Mouse (Mus musculus) midbrain, embryonic 13.5 days (tissue): ENCODE data around the gene 1700015G11Rik. TPM values are rescaled to one million over a fixed set of nuclear protein-coding genes. Genes with fewer than 3 reads are reported as not detected.

Experiments
- ATAC-seq: fragments of 200-750 bp; cut with Nextera tagmentation; 2 replicates; pipeline ENCODE4 v1.8.0; 2017; ENCODE audit warnings: mild to moderate bottlenecking, moderate TSS enrichment, moderate library complexity
- H3K27ac ChIP-seq: fragments of 300-500 bp; sonication (generic); 2 replicates; pipeline ENCODE4 v1.5.1; 2015; ENCODE audit warnings: inconsistent platforms, mild to moderate bottlenecking, moderate library complexity
- H3K27me3 ChIP-seq: fragments of 300-500 bp; sonication (generic); 2 replicates; pipeline ENCODE4 v1.6.1; 2015; ENCODE audit warnings: mild to moderate bottlenecking, inconsistent platforms
- H3K36me3 ChIP-seq: fragments of 300-500 bp; sonication (generic); 2 replicates; pipeline ENCODE4 v1.6.1; 2015; ENCODE audit warnings: mild to moderate bottlenecking, inconsistent platforms
- H3K4me1 ChIP-seq: fragments of 300-500 bp; sonication (generic); replicated peaks from 2 replicates; pipeline ENCODE4 v1.6.1; 2015; ENCODE audit warnings: inconsistent platforms
- H3K4me2 ChIP-seq: fragments of 300-500 bp; sonication (generic); replicated peaks from 2 replicates; pipeline ENCODE4 v1.6.1; 2015; ENCODE audit warnings: moderate library complexity, mild to moderate bottlenecking, inconsistent platforms
- H3K4me3 ChIP-seq: fragments of 300-500 bp; sonication (generic); replicated peaks from 2 replicates; pipeline ENCODE4 v1.5.1; 2015; ENCODE audit warnings: mild to moderate bottlenecking, inconsistent platforms
- H3K9ac ChIP-seq: fragments of 300-500 bp; sonication (generic); replicated peaks from 2 replicates; pipeline ENCODE4 v1.6.1; 2015; ENCODE audit warnings: mild to moderate bottlenecking, inconsistent platforms
- H3K9me3 ChIP-seq: fragments of 300-500 bp; sonication (generic); 2 replicates; pipeline ENCODE4 v1.6.1; 2016; ENCODE audit warnings: mild to moderate bottlenecking, inconsistent platforms
- WGBS: fragments of 180-500 bp; shearing (Covaris S2); methylation state at CpG from one replicate; pipeline ENCODE4 v1.1.7; 2015; 5-methylcytosine and 5-hydroxymethylcytosine counted together
- polyA plus RNA-seq: library from polyadenylated mRNA; unstranded; fragments of >200 nt; fragmentation: Nextera tagmentation; extraction: Ambion mirVana; gene quantifications from 2 replicates; pipeline ENCODE4 v1.2.1, GENCODE M21; 2015

1700015G11Rik gene
- polyA plus RNA-seq = not detected in 2 replicates

DNA sequence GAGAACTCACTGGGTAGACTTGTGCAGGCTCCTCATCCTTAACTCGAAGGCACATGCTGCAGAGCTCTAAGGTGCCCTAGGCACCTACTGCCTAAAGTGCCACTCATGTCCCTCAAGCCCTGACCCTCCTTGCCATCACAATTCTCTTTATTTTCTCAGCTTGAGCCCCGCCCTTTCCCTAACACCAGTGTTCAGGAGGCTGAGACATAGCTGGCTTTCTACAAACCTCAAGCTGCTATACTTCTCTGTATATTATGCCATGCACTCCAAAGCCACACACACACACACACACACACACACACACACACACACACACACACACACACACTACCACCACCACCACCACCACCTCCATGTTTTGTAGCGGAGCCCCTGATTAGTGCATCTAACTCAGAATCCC, at the start of gene 1700015G11Rik:
1700015G11Rik (minus strand) TSS at position 101 of the 400 bp plus-strand sequence.
- Histone ChIP-seq H3K9me3 (no peaks in the 10 kb centered on the region), H3K4me3 (no peak within 1 kb of the TSS), H3K9ac (no peak within 1 kb of the TSS), H3K27ac (no peak within 1 kb of the TSS), H3K27me3 (no peaks in the 10 kb centered on the region), H3K4me2 (no peak within 1 kb of the TSS), H3K36me3 (no peaks in the 10 kb centered on the region), H3K4me1 (no peaks in the 10 kb centered on the region)
- no peak for ATAC-seq
- WGBS = 87% methylated on average over 3 of the region's 3 CpGs

DNA sequence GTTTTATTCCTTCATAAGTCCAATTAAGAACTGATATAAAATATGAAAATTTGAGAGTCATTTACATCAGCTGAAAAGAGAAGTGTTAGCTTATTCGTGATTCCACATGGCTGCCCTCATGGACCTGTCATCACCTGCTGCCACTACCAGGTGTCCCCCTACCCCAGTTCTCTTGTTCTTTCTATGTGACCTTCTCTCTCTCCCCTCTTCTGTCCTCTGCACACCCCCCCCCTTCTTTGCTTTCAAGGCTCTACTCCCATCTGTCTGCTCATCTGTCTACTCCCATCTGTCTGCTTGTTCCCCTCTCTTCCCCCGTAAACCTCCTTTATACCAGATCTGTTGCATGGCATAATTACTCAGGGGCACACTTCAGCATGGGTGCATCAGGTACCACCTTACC, 41.4 kb upstream of the 1700015G11Rik start:
- peak; percentile 40; the same call in 1 of the 2 replicates for ATAC-seq
- H3K4me3 ChIP-seq = no peak overlapping the region
- H3K4me1 ChIP-seq = no peaks in the 10 kb centered on the region
- WGBS = 80% methylated on average over 2 of the region's 2 CpGs
- no peak overlapping the region for H3K9ac ChIP-seq
- no peak overlapping the region for H3K27ac ChIP-seq
- H3K36me3 ChIP-seq = no peaks in the 10 kb centered on the region
- no peak overlapping the region for H3K4me2 ChIP-seq
- H3K9me3 ChIP-seq = no peaks in the 10 kb centered on the region
- no peaks in the 10 kb centered on the region for H3K27me3 ChIP-seq

DNA sequence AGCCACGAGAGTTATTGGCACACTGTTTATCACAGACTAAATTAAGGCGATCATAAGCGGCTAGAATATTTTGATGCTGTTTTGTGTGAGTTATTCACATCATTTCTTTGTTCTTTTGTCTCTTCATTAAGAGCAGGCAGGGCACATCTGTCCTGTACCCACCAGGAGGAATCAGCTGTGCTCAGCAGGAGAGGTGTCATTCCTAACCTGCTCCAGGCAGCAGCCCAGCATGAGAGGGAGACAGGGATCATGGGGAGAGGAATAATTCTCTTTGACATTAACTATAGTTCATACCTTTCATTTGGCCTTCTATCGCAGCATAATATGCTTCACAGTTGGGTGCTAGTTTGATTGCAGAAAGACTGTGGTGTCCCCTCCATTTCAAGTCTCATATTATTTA, 40.7 kb upstream of the 1700015G11Rik start:
- Histone ChIP-seq H3K4me1 (no peaks in the 10 kb centered on the region), H3K4me3 (no peak overlapping the region), H3K4me2 (no peak overlapping the region), H3K27me3 (no peaks in the 10 kb centered on the region), H3K9ac (no peak overlapping the region), H3K36me3 (no peaks in the 10 kb centered on the region), H3K27ac (no peak overlapping the region), H3K9me3 (no peaks in the 10 kb centered on the region)
- 52% methylated on average over 4 of the region's 4 CpGs for WGBS
- peak; percentile 86 for ATAC-seq

DNA sequence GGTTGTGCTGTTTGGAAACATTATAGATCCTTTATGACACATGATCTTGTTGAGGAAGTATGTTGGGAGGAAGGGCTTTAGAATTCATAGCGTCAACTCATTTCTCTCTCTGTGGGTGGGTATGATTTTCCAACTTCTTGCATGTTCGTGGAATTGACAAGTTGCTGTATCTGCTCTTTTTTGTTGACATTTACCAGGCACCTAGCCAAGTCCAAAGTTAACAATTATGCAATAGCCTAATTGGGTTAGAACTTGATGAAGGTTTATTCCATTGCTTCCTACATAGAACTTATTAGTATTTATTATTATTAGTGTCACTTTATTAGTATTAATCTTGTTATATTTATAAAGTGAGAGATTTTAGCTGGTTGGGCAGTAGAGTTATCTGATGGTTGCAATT, 40.3 kb upstream of the 1700015G11Rik start:
- Histone ChIP-seq H3K9me3 (no peaks in the 10 kb centered on the region), H3K36me3 (no peaks in the 10 kb centered on the region), H3K27me3 (no peaks in the 10 kb centered on the region), H3K4me1 (no peaks in the 10 kb centered on the region), H3K9ac (no peak overlapping the region), H3K27ac (no peak overlapping the region), H3K4me3 (no peak overlapping the region), H3K4me2 (no peak overlapping the region)
- no peak for ATAC-seq
- WGBS = 71% methylated on average over 2 of the region's 2 CpGs

DNA sequence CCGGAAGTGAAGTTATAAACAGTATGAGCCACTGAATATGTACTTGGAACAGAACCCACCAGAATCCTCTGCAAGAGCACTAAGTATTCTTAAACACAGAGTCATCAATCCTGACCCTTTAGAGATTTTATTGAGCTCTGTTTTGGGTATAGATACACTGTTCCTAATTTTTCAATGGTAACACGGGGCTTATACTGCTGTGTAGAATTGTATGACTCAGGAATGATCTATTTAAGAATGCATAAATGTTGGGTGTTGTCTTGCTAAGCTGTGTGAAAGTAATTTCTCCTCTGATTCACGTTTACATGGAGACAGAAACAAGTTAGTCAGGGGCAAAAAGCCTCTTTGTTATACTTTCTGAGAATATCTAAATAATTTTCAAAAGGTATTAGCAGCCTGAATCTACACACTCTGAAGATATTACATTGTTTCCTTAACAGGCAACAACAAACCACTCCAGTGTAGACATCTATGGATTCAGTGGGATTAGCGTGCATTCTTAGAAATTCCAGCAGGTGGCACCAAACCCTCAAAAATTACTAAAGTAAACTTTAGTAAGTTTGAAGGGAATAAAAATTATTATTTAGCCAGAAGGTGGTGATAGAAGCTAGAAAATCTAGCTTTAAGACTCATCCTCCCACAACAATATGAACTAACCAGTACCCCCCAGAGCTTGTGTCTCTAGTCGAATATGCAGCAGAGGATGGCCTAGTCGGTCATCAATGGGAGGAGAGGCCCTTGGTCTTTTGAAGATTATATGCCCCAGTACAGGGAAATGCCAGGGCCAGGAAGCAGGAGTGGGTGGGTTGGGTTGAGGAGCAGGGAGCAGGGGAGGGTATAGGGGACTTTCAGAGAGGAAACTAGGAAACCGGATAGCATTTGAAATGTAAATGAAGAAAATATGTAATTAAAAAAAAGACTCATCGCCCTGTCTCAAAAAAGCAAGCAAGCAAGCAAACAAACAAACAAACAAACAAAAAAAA, 22.4 kb upstream of the 1700015G11Rik start:
- H3K9me3 ChIP-seq = no peaks in the 10 kb centered on the region
- H3K9ac ChIP-seq = no peak overlapping the region
- H3K27me3 ChIP-seq = no peaks in the 10 kb centered on the region
- no peaks in the 10 kb centered on the region for H3K4me1 ChIP-seq
- no peaks in the 10 kb centered on the region for H3K36me3 ChIP-seq
- H3K4me2 ChIP-seq = no peak overlapping the region
- ATAC-seq = peak; percentile 67
- H3K27ac ChIP-seq = no peak overlapping the region
- no peak overlapping the region for H3K4me3 ChIP-seq
- WGBS = 49% methylated on average over 8 of the region's 8 CpGs

DNA sequence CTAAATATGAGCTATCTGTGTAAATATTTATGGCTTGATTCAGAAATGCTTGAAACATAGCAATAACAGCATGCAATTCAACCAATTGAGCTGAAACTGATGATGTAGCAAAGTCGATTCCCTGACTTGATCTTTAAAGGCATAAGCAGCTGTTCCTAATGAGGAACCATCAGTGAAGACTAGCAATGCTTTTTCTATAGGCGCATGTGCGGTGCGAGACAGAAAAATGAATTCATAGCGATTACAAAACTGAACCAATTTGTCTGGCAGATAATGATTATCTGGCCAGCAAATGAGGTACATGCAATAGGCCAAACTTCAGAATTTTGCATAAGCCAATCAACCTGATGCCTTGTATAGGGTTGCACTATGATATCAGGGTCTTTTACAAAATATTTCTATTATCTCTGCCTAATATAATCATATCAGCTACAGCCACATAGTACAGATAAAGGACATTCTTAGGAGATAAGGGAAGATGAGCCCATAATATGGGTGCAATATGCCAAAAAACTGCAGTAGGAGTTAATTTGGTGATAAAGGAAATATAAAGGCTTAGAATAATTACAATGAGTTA, 8.6 kb upstream of the 1700015G11Rik start:
- no peak for ATAC-seq
- no peak overlapping the region for H3K4me2 ChIP-seq
- no peak overlapping the region for H3K9ac ChIP-seq
- WGBS = 85% methylated on average over 5 of the region's 5 CpGs
- no peak overlapping the region for H3K4me3 ChIP-seq
- no peaks in the 10 kb centered on the region for H3K4me1 ChIP-seq
- H3K9me3 ChIP-seq = no peaks in the 10 kb centered on the region
- no peak overlapping the region for H3K27ac ChIP-seq
- no peaks in the 10 kb centered on the region for H3K36me3 ChIP-seq
- no peaks in the 10 kb centered on the region for H3K27me3 ChIP-seq

DNA sequence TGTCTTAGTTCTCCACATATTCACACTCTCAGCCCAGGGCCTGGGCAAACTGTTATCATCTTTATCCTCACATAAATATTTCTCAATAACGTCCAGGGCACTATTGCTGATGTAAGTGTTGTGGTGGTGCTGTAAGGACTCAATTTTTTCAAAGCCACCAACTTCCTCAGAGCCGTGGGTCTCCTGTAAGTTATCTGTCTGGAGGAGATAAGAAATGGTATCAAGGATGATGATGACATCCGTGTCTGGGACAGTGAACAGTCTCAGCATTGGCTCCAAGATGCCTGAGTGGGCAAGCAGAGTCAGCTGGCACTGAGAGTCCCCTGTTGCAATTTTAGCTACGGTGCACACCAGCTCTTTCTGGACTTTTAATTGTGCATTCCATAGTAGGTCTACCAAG, 6.5 kb upstream of the 1700015G11Rik start:
- no peak overlapping the region for H3K4me2 ChIP-seq
- H3K27me3 ChIP-seq = no peaks in the 10 kb centered on the region
- H3K27ac ChIP-seq = no peak overlapping the region
- no peak for ATAC-seq
- H3K4me3 ChIP-seq = no peak overlapping the region
- WGBS = 86% methylated on average over 4 of the region's 4 CpGs
- H3K9me3 ChIP-seq = no peaks in the 10 kb centered on the region
- H3K4me1 ChIP-seq = no peaks in the 10 kb centered on the region
- no peak overlapping the region for H3K9ac ChIP-seq
- no peaks in the 10 kb centered on the region for H3K36me3 ChIP-seq

DNA sequence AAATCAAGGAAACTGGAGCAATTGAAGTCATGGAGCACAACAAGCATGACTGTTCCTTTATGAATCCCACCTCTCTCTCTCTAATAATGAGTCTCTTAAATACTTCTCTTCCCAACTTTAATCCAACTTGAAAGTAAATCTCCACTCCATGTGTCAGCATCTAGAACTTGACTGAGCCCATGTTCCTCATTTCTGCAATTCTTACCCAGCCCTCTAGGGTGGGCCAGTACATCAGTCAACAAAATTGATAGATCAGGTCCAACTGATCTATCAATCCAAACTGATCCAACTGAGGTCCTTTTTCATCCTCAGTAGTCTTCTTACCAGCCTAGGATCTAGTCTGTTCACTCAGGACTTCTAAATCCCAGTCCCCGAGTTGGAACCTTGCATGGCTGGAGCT, 348 bp downstream of the 1700015G11Rik start:
- H3K27me3 ChIP-seq = no peaks in the 10 kb centered on the region
- no peak for ATAC-seq
- no peak overlapping the region for H3K27ac ChIP-seq
- no peak overlapping the region for H3K4me3 ChIP-seq
- H3K9me3 ChIP-seq = no peaks in the 10 kb centered on the region
- H3K4me2 ChIP-seq = no peak overlapping the region
- H3K4me1 ChIP-seq = no peaks in the 10 kb centered on the region
- no peak overlapping the region for H3K9ac ChIP-seq
- 86% methylated on average over 1 of the region's 1 CpGs for WGBS
- no peaks in the 10 kb centered on the region for H3K36me3 ChIP-seq

DNA sequence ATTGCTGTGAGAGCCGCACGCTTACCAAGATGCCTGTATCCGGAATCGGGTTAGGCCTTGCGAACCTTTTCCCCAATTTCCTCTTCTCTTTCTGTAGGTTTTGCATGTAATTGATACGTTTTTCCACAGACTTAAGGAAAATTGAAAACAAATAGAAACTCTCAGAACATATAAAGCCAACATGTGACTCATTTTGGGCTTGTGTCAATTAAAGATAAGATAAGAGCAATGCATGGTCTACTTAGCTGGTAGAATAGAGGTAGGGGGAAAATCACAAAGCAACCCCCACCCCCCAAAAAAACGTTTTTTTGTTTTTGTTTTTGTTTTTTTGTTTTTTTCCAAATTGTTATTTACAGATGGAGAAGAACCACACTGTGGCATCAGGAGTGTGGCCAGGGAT, 2.1 kb downstream of the 1700015G11Rik start:
- Histone ChIP-seq H3K36me3 (no peaks in the 10 kb centered on the region), H3K4me3 (no peak overlapping the region), H3K4me1 (no peaks in the 10 kb centered on the region), H3K4me2 (no peak overlapping the region), H3K9me3 (no peaks in the 10 kb centered on the region), H3K27me3 (no peaks in the 10 kb centered on the region), H3K27ac (no peak overlapping the region), H3K9ac (no peak overlapping the region)
- no peak for ATAC-seq
- 77% methylated on average over 7 of the region's 7 CpGs for WGBS

DNA sequence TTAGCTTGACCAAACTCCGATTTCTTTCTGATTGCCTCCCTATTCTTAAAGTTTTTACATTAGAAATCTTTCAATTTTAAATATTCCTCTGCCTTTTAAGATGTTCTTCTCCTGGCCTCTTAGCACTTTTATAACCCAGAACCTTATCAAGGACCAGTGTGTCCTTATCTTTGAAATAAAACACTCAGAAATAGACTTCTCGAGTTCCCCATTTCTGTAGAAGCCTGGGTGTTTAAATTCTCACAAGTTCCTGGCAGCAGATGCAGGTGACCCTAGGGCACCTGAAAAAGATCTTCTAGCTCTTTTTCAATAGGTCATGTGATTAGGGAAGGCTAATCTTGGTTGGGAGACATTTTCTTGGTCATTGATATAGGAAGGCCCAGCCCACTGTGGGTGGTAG, 8.4 kb downstream of the 1700015G11Rik start:
- Histone ChIP-seq H3K27me3 (peaks cover 4% of the 10 kb centered on the region; the same call in 1 of the 2 replicates), H3K4me1 (peaks cover 12% of the 10 kb centered on the region), H3K4me3 (no peak overlapping the region), H3K36me3 (peaks cover 4% of the 10 kb centered on the region; the same call in 1 of the 2 replicates), H3K4me2 (no peak overlapping the region), H3K9ac (no peak overlapping the region), H3K9me3 (no peaks in the 10 kb centered on the region), H3K27ac (no peak overlapping the region)
- 91% methylated on average over 2 of the region's 2 CpGs for WGBS
- no peak for ATAC-seq

DNA sequence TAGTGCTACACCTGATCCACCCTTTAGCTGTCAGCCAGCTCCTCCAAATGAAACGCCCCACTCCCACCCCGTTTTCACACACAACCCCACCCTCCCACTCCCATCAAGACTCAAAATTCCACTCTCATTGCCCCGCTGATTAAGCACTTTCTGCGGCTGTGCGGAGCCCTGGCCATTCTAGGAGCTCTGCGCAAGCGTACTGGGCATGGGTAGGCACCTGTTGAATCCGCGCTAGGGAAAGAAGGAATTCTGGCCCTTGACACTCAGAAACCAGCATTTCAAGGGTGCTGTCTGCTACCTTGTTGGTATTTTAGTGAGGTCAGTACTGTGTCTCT, 9.3 kb downstream of the 1700015G11Rik start:
- H3K4me3 ChIP-seq = peak overlapping the region; percentile 75
- peak overlapping the region; percentile 3; the same call in 1 of the 2 replicates for H3K9ac ChIP-seq
- peaks cover 12% of the 10 kb centered on the region for H3K4me1 ChIP-seq
- peaks cover 4% of the 10 kb centered on the region; the same call in 1 of the 2 replicates for H3K27me3 ChIP-seq
- no peaks in the 10 kb centered on the region for H3K9me3 ChIP-seq
- WGBS = 3% methylated on average over 9 of the region's 9 CpGs
- peak overlapping the region; percentile 61 for H3K4me2 ChIP-seq
- peak; percentile 88; the same call in 1 of the 2 replicates for ATAC-seq
- H3K27ac ChIP-seq = no peak overlapping the region
- peaks cover 5% of the 10 kb centered on the region; the same call in 1 of the 2 replicates for H3K36me3 ChIP-seq
